Mouse (Mus musculus) liver, adult 2 months (tissue): ENCODE results near the gene B3gat3.

Source experiments
- CTCF ChIP-seq: fragments of 200-500 bp; IDR thresholded peaks from 2 replicates; pipeline ENCODE4 v1.5.1; 2011; ENCODE audit warnings: low read depth, low read length, control low read depth
- POLR2A ChIP-seq: fragments of 200-500 bp; IDR thresholded peaks from 2 replicates; pipeline ENCODE4 v1.6.1; 2011; ENCODE audit warnings: low read length, control low read depth; ENCODE audit not compliant: insufficient read depth; ENCODE audit errors: extremely low read depth

DNA sequence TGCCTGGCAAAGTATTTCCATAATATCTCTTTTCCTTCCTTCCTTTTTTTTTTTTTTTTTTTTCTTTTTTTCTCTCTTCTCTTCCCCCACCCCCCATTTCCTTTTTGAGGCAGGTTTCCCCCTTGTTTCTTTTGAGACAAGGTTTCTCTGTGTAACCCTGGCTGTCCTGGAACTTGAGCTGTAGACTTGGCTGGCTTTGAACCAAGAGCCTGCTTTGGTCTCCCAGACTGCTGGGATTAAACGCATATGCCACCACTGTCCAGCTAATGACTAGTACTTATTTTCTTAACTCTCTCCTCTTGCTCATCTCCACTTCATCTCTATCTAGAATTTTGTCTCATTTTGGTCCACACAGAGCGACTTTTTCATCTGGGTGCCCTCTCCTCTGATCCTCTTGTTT, 22.9 kb downstream of the B3gat3 start:
- no peak for TF ChIP-seq CTCF
- no peak for TF ChIP-seq POLR2A
